Comparison of ENCODE assay signal across 8 mouse cellular contexts in genomic region chr8:77376451-77376853, GRCm38 (mm10).
DNase-seq lines count a peak whose midpoint lies in the region; ATAC-seq and TF ChIP-seq lines count a peak whose summit lies in the region.

No protein-coding gene starts in this region.

- peak overlapping the region; percentile 79 for H3K27ac ChIP-seq in layer of hippocampus, adult 2 months
- H3K27ac ChIP-seq in heart, embryonic 10.5 days: no peak overlapping the region
- H3K27ac ChIP-seq in midbrain, embryonic 15.5 days: no peak overlapping the region

- no peaks in the 10 kb centered on the region for H3K9me3 ChIP-seq in heart, embryonic 10.5 days
- H3K9me3 ChIP-seq in midbrain, embryonic 15.5 days: no peaks in the 10 kb centered on the region

- no peak for TF ChIP-seq CTCF in layer of hippocampus, adult 2 months (conservative IDR thresholded peaks at IDR 0.05)

- no peak overlapping the region for H3K4me3 ChIP-seq in layer of hippocampus, adult 2 months
- H3K4me3 ChIP-seq in heart, embryonic 10.5 days: no peak overlapping the region
- no peak overlapping the region for H3K4me3 ChIP-seq in midbrain, embryonic 15.5 days

- peak; percentile 55 for ATAC-seq in midbrain, embryonic 15.5 days (replicated peaks)
- ATAC-seq in erythroid progenitor cell, adult 5-6 weeks (replicated peaks; ENCODE audit: low FRiP score, poor library complexity, severe bottlenecking): no peak

- 12% methylated on average over 5 of the region's 5 CpGs for WGBS in heart, embryonic 10.5 days
- 31% methylated on average over 5 of the region's 5 CpGs for WGBS in midbrain, embryonic 15.5 days

- no peak overlapping the region for H3K9ac ChIP-seq in midbrain, embryonic 15.5 days

- H3K36me3 ChIP-seq in heart, embryonic 10.5 days: peaks cover 34% of the 10 kb centered on the region
- H3K36me3 ChIP-seq in midbrain, embryonic 15.5 days (replicated peaks): no peaks in the 10 kb centered on the region

- DNase-seq in layer of hippocampus, adult 2 months (ENCODE audit: low spot score in 2 of 2): no peak
- no peak for DNase-seq in layer of hippocampus, adult 9-10 months (ENCODE audit: low spot score)
- peak; percentile 44 for DNase-seq in cerebellum, adult 11 months
- peak; percentile 83 for DNase-seq in heart, embryonic 10.5 days (ENCODE audit: low spot score)
- DNase-seq in kidney, postnatal 14 days: peak; percentile 37
- DNase-seq in c-Kit-positive CD71-positive TER-119-positive erythroid progenitor cells, embryonic 14.5 days (ENCODE audit: low spot score): no peak

- no peaks in the 10 kb centered on the region for H3K27me3 ChIP-seq in heart, embryonic 10.5 days (ENCODE audit: insufficient read depth, poor library complexity, severe bottlenecking)
- no peaks in the 10 kb centered on the region for H3K27me3 ChIP-seq in midbrain, embryonic 15.5 days (replicated peaks)

- no peak overlapping the region for H3K4me2 ChIP-seq in midbrain, embryonic 15.5 days

- H3K4me1 ChIP-seq in heart, embryonic 10.5 days: peaks cover 22% of the 10 kb centered on the region
- peaks cover 10% of the 10 kb centered on the region; the same call in 1 of the 2 replicates for H3K4me1 ChIP-seq in midbrain, embryonic 15.5 days

Comparison
In these comparisons a context has a peak if more than half of its experiments do, and no peak if none do; other contexts are left out.
1. DNase-seq: peak in cerebellum, adult 11 months (single experiment), heart, embryonic 10.5 days (single experiment) and kidney, postnatal 14 days (single experiment); none in layer of hippocampus, adult 2 months (0 of 2), layer of hippocampus, adult 9-10 months (single experiment) and c-Kit-positive CD71-positive TER-119-positive erythroid progenitor cells, embryonic 14.5 days (single experiment).